28 mouse cellular contexts compared by ENCODE assay signal in the genomic region with DNA sequence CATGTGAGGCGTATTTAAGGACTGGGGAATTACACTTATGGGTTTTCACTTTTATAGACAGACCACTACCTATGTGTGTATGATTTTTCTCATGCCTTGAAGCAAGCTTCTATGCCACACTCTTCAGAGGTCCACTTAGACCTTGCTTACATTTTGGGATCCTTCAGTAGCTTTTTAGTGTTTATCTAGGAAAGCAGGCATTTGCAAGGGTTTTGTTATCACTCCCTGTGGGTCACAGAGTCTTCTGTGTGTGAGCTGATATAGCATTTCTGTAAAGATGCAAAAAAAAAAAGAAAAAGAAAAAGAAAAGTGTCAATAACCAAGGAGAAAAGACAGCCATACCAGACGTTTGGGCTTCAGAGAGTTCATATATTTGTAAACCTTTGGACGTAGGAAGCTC.
DNase-seq lines count a peak whose midpoint lies in the region; ATAC-seq and TF ChIP-seq lines count a peak whose summit lies in the region.
"Had no signal": no experiment of that assay in that cellular context is flagged by ENCODE, and none has a peak within 500 bp of the region (broad histone marks: within the 10 kb centered on the region; RNA-seq: fewer than 3 reads in every experiment).

No protein-coding gene starts in this region.

- peak; percentile 77; the same call in 1 of the 2 replicates for ATAC-seq in stomach, embryonic 15.5 days (ENCODE audit: insufficient read depth, low FRiP score, low read depth)
- ATAC-seq in stomach, postnatal 0 days (ENCODE audit: low FRiP score, low TSS enrichment): no peak
- ATAC-seq in liver, embryonic 16.5 days (ENCODE audit: low read depth): peak; percentile 83
- ATAC-seq in hindbrain, embryonic 14.5 days (ENCODE audit: low FRiP score): no peak
- no peak for ATAC-seq in forebrain, embryonic 14.5 days
- ATAC-seq: activated CD4-positive, CD25-positive, alpha-beta regulatory T cell, adult 4 months; forebrain, postnatal 0 days; midbrain, embryonic 16.5 days had no signal

- TF ChIP-seq CTCF in stomach, postnatal 0 days (IDR thresholded peaks at IDR 0.05; ENCODE audit: low read depth): no peak

- no peaks in the 10 kb centered on the region for H3K36me3 ChIP-seq in stomach, embryonic 15.5 days
- H3K36me3 ChIP-seq in stomach, postnatal 0 days (ENCODE audit: control insufficient read depth, insufficient read depth, low read length): no peaks in the 10 kb centered on the region
- no peaks in the 10 kb centered on the region for H3K36me3 ChIP-seq in liver, embryonic 16.5 days (ENCODE audit: control insufficient read depth, insufficient read depth)
- no peaks in the 10 kb centered on the region for H3K36me3 ChIP-seq in hindbrain, embryonic 14.5 days (replicated peaks; ENCODE audit: control insufficient read depth, insufficient read depth)
- no peaks in the 10 kb centered on the region for H3K36me3 ChIP-seq in forebrain, embryonic 14.5 days (ENCODE audit: control insufficient read depth, insufficient read depth, low read length)
- H3K36me3 ChIP-seq: embryonic facial prominence, embryonic 15.5 days; forebrain, embryonic 10.5 days; G1E; hindbrain, embryonic 10.5 days; lung, embryonic 15.5 days; midbrain, embryonic 10.5 days; neural tube, embryonic 13.5 days had no signal

- no peak overlapping the region for H3K27ac ChIP-seq in stomach, embryonic 15.5 days
- no peak overlapping the region for H3K27ac ChIP-seq in stomach, postnatal 0 days (replicated peaks)
- peak overlapping the region; percentile 81 for H3K27ac ChIP-seq in liver, embryonic 16.5 days (ENCODE audit: low read length)
- H3K27ac ChIP-seq in hindbrain, embryonic 14.5 days: no peak overlapping the region
- H3K27ac ChIP-seq in forebrain, embryonic 14.5 days (ENCODE audit: low read depth, low read length): no peak overlapping the region
- H3K27ac ChIP-seq: embryonic facial prominence, embryonic 15.5 days; hindbrain, embryonic 10.5 days; left cerebral cortex, adult 2 months; lung, embryonic 15.5 days; neural tube, embryonic 13.5 days had no signal

- no peak for DNase-seq in stomach, postnatal 0 days (ENCODE audit: low spot score)
- peak; percentile 15 for DNase-seq in liver
- no peak for DNase-seq in hindbrain, embryonic 14.5 days (ENCODE audit: low spot score)
- DNase-seq in forebrain, embryonic 14.5 days (ENCODE audit: low spot score): no peak
- no peak for DNase-seq in urinary bladder, postnatal 4 days (ENCODE audit: low spot score in 2 of 2)
- DNase-seq: adrenal gland, postnatal 10 days; B cell, adult 2 months; cerebellum, adult 11 months; cerebellum, adult 9-11 months; forebrain, postnatal 0 days; gastrocnemius, postnatal 14 days; heart, adult 18-20 months; kidney, adult 18-20 months; lung, postnatal 4 days had no signal

- no peak for TF ChIP-seq EP300 in stomach, postnatal 0 days (optimal IDR thresholded peaks at IDR 0.05)

- no peaks in the 10 kb centered on the region for H3K9me3 ChIP-seq in stomach, embryonic 15.5 days
- no peaks in the 10 kb centered on the region for H3K9me3 ChIP-seq in stomach, postnatal 0 days (ENCODE audit: control insufficient read depth, low read length)
- no peaks in the 10 kb centered on the region for H3K9me3 ChIP-seq in liver, embryonic 16.5 days (replicated peaks; ENCODE audit: control insufficient read depth, low read length)
- H3K9me3 ChIP-seq in hindbrain, embryonic 14.5 days (ENCODE audit: control insufficient read depth, low read length): no peaks in the 10 kb centered on the region
- H3K9me3 ChIP-seq in forebrain, embryonic 14.5 days (replicated peaks; ENCODE audit: control insufficient read depth, low read length): no peaks in the 10 kb centered on the region
- H3K9me3 ChIP-seq: embryonic facial prominence, embryonic 15.5 days; forebrain, embryonic 10.5 days; hindbrain, embryonic 10.5 days; lung, embryonic 15.5 days; midbrain, embryonic 10.5 days; neural tube, embryonic 13.5 days had no signal

- no peaks in the 10 kb centered on the region for H3K27me3 ChIP-seq in stomach, embryonic 15.5 days (replicated peaks)
- no peaks in the 10 kb centered on the region for H3K27me3 ChIP-seq in stomach, postnatal 0 days (ENCODE audit: control insufficient read depth, insufficient read depth, low read length)
- no peaks in the 10 kb centered on the region for H3K27me3 ChIP-seq in liver, embryonic 16.5 days (ENCODE audit: control insufficient read depth, insufficient read depth, low read depth, low read length)
- H3K27me3 ChIP-seq in hindbrain, embryonic 14.5 days (ENCODE audit: control insufficient read depth, insufficient read depth, low read length): no peaks in the 10 kb centered on the region
- H3K27me3 ChIP-seq in forebrain, embryonic 14.5 days (replicated peaks; ENCODE audit: control insufficient read depth, insufficient read depth, low read length): no peaks in the 10 kb centered on the region
- H3K27me3 ChIP-seq: CH12.LX; embryonic facial prominence, embryonic 15.5 days; lung, embryonic 15.5 days; neural tube, embryonic 13.5 days had no signal

- 63% methylated on average over 3 of the region's 3 CpGs for whole genome bisulfite sequencing in stomach, embryonic 15.5 days
- WGBS in stomach, postnatal 0 days: 68% methylated on average over 3 of the region's 3 CpGs
- WGBS in liver, embryonic 16.5 days (ENCODE audit: insufficient replicate concordance): 35% methylated on average over 3 of the region's 3 CpGs
- WGBS in hindbrain, embryonic 14.5 days: 81% methylated on average over 3 of the region's 3 CpGs
- WGBS in forebrain, embryonic 14.5 days: 79% methylated on average over 3 of the region's 3 CpGs

- H3K4me2 ChIP-seq in stomach, embryonic 15.5 days: no peak overlapping the region
- H3K4me2 ChIP-seq in stomach, postnatal 0 days (replicated peaks; ENCODE audit: low read depth): no peak overlapping the region
- peak overlapping the region; percentile 47; the same call in 1 of the 2 replicates for H3K4me2 ChIP-seq in liver, embryonic 16.5 days (ENCODE audit: low read depth, low read length)
- H3K4me2 ChIP-seq in hindbrain, embryonic 14.5 days (replicated peaks): no peak overlapping the region
- no peak overlapping the region for H3K4me2 ChIP-seq in forebrain, embryonic 14.5 days (ENCODE audit: low read length)
- H3K4me2 ChIP-seq: embryonic facial prominence, embryonic 15.5 days; lung, embryonic 15.5 days; neural tube, embryonic 13.5 days had no signal

- H3K4me1 ChIP-seq in stomach, embryonic 15.5 days: no peaks in the 10 kb centered on the region
- H3K4me1 ChIP-seq in stomach, postnatal 0 days (replicated peaks; ENCODE audit: control insufficient read depth, insufficient read depth): no peaks in the 10 kb centered on the region
- H3K4me1 ChIP-seq in liver, embryonic 16.5 days (ENCODE audit: control insufficient read depth, low read depth, low read length): peaks cover 24% of the 10 kb centered on the region
- peaks cover 16% of the 10 kb centered on the region for H3K4me1 ChIP-seq in hindbrain, embryonic 14.5 days (replicated peaks; ENCODE audit: control insufficient read depth, insufficient read depth, low read length)
- peaks cover 14% of the 10 kb centered on the region; the same call in 1 of the 2 replicates for H3K4me1 ChIP-seq in forebrain, embryonic 14.5 days (ENCODE audit: control insufficient read depth, insufficient read depth, low read length)
- H3K4me1 ChIP-seq: embryonic facial prominence, embryonic 15.5 days; lung, embryonic 15.5 days had no signal

- H3K4me3 ChIP-seq in stomach, embryonic 15.5 days (replicated peaks): no peak overlapping the region
- no peak overlapping the region for H3K4me3 ChIP-seq in stomach, postnatal 0 days (ENCODE audit: low read depth, low read length)
- no peak overlapping the region for H3K4me3 ChIP-seq in liver, embryonic 16.5 days (ENCODE audit: low read depth, low read length)
- H3K4me3 ChIP-seq in hindbrain, embryonic 14.5 days (replicated peaks; ENCODE audit: low read length): no peak overlapping the region
- H3K4me3 ChIP-seq in forebrain, embryonic 14.5 days (ENCODE audit: low read depth, low read length): no peak overlapping the region
- H3K4me3 ChIP-seq: embryonic facial prominence, embryonic 15.5 days; forebrain, embryonic 10.5 days; hindbrain, embryonic 10.5 days; left cerebral cortex, adult 2 months; lung, embryonic 15.5 days; midbrain, embryonic 10.5 days; myocyte; neural tube, embryonic 13.5 days had no signal

- no peak overlapping the region for H3K9ac ChIP-seq in stomach, embryonic 15.5 days
- H3K9ac ChIP-seq in stomach, postnatal 0 days (ENCODE audit: low read length): no peak overlapping the region
- no peak overlapping the region for H3K9ac ChIP-seq in liver, embryonic 16.5 days (ENCODE audit: low read depth, low read length)
- H3K9ac ChIP-seq in hindbrain, embryonic 14.5 days: no peak overlapping the region
- no peak overlapping the region for H3K9ac ChIP-seq in forebrain, embryonic 14.5 days (ENCODE audit: low read length)
- H3K9ac ChIP-seq: embryonic facial prominence, embryonic 15.5 days; forebrain, postnatal 0 days; lung, embryonic 15.5 days; neural tube, embryonic 13.5 days had no signal

Comparison
In these comparisons a context has a peak if more than half of its experiments do, and no peak if none do; other contexts are left out.
1. ATAC-seq: peak in stomach, embryonic 15.5 days (single experiment) and liver, embryonic 16.5 days (single experiment); none in stomach, postnatal 0 days (single experiment), hindbrain, embryonic 14.5 days (single experiment) and forebrain, embryonic 14.5 days (single experiment).